Mouse (Mus musculus): Measurements from ENCODE around the gene Olfr1431.
"Not testable (repeated sequence)": the region's sequence is repeated elsewhere in the genome, so short reads cannot be mapped to it uniquely, and the experiment has no call there.

Gene Olfr1431

GRCm38 (mm10) chr19:12200334-12200733, at the start of gene Olfr1431:
TSS of gene Olfr1431 (plus strand) at chr19:12200634.
- DNase-seq (ENCODE audit: low spot score): no peak

- DNase-seq (ENCODE audit: low spot score): not testable (repeated sequence)
Measured at GRCm38 (mm10) chr19:12170062-12170599, 30.3 kb upstream of the Olfr1431 start, which contains the start of gene Olfr1555-ps1. TSS of gene Olfr1555-ps1 (minus strand) at chr19:12170112.

DNA sequence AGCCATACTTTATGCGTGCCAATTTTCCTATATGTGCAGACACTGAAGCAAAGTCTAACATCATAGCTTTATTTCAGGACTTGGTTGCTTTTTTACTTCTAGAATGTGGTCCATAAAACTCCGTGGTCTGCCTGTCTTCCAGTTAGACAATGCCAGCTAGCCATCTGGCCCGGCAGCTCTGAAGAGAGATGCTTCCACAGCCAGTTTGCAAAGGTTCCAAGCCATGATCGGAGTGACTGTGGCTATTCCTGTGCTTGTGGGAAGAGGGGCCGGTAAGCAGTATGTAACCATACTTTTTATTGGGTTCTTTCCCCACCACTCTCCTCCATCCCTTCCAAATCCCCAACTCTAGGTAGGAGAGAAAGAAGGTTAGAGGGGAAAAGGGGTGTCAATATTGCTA, 25.0 kb upstream of the Olfr1431 start:
- DNase-seq (ENCODE audit: low spot score): not testable (repeated sequence)

DNA sequence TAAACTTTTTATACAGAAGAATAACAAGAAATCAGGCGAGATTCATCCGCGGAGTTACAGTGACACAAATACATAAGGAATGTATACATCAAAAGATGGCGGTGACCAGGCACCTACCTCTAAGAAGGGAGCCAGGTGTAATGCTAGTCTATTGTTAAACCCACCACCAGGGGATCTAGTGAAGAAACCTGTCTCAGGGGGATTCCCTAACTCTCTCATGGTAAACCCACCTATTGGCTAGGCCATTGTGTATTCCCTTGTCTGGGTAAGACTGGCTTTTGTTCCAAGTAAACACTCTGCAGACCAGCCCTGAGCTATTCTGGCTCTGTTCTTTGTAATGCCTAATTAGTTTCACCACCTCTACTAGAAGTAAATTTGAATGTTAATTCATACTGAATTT, 1.4 kb upstream of the Olfr1431 start:
- not testable (repeated sequence) for DNase-seq (ENCODE audit: low spot score)

- not testable (repeated sequence) for DNase-seq (ENCODE audit: low spot score)
Measured at GRCm38 (mm10) chr19:12232496-12232895, 32.1 kb downstream of the Olfr1431 start, which contains the start of gene Olfr1432. TSS of gene Olfr1432 (minus strand) at chr19:12232596.

DNA sequence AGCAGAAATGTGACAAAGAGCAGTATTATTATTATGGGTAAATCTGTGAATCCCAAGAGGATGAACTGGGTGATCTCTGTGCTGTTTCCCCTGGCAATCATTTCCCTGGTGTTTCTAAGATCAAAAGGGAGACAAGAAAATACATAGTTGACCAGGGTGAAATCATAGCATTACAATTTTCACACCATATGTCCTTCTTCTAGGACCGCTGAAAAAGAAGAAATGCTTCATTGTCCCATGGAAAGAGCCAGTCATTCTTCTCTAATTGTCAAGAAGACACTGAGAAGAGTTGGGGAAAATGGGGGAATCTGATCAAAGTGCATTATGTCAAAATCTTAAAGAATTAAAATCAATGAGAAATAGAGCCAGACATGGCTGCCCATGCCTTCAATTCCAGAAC, 41.1 kb downstream of the Olfr1431 start, which contains the start of gene Olfr262:
Gene Olfr262, minus strand, starts transcription at position 101 of the 400 bp plus-strand sequence.
- DNase-seq (ENCODE audit: low spot score): no peak

- DNase-seq (ENCODE audit: low spot score): no peak
Measured at GRCm38 (mm10) chr19:12260732-12261131, 60.3 kb downstream of the Olfr1431 start, which contains the start of gene Olfr235. TSS of gene Olfr235 (plus strand) at chr19:12261032.
